9 mouse cellular contexts compared by ENCODE assay signal in genomic region chr15:85716045-85716444, GRCm38 (mm10). TPM values are rescaled to one million over a fixed set of nuclear protein-coding genes. Genes with fewer than 3 reads are reported as not detected.
DNase-seq lines count a peak whose midpoint lies in the region; ATAC-seq and TF ChIP-seq lines count a peak whose summit lies in the region.
"Had no signal": no experiment of that assay in that cellular context is flagged by ENCODE, and none has a peak within 500 bp of the region (broad histone marks: within the 10 kb centered on the region; RNA-seq: fewer than 3 reads in every experiment).

No protein-coding gene starts in this region.

- 3% methylated on average over 7 of the region's 7 CpGs for WGBS in bone marrow, adult 2 months
- 5% methylated on average over 7 of the region's 7 CpGs for WGBS in embryonic facial prominence, embryonic 11.5 days

- H3K4me1 ChIP-seq in ES-E14 (ENCODE audit: control insufficient read depth in 2 of 2, insufficient read depth in 2 of 2, low read length in 2 of 2, poor library complexity in 1 of 2): peaks cover 0 to 1% of the 10 kb centered on the region in 2 experiments; a peak in 1 of 4 replicates
- H3K4me1 ChIP-seq in bone marrow, adult 2 months (ENCODE audit: control insufficient read depth, insufficient read depth, low read length): no peaks in the 10 kb centered on the region
- no peaks in the 10 kb centered on the region for H3K4me1 ChIP-seq in embryonic facial prominence, embryonic 11.5 days (ENCODE audit: control insufficient read depth, insufficient read depth, low read length)
- H3K4me1 ChIP-seq: limb, embryonic 12.5 days had no signal

- H3K4me3 ChIP-seq in ES-E14 (ENCODE audit: insufficient read depth in 1 of 2, low read depth in 1 of 2, low read length in 2 of 2, poor library complexity in 1 of 2, severe bottlenecking in 1 of 2): no peak overlapping the region
- no peak overlapping the region for H3K4me3 ChIP-seq in bone marrow, adult 2 months (replicated peaks; ENCODE audit: control insufficient read depth, low read depth, low read length)
- H3K4me3 ChIP-seq in embryonic facial prominence, embryonic 11.5 days (ENCODE audit: low read depth, low read length): no peak overlapping the region
- H3K4me3 ChIP-seq: limb, embryonic 12.5 days had no signal

- no peak for ATAC-seq in embryonic facial prominence, embryonic 11.5 days (replicated peaks; ENCODE audit: insufficient number of reproducible peaks, low FRiP score, low TSS enrichment, low read depth)

- DNase-seq in ES-E14 (ENCODE audit: low read depth, low spot score): peak; percentile 68
- peak; percentile 79 for DNase-seq in embryonic facial prominence, embryonic 11.5 days (ENCODE audit: low spot score)
- DNase-seq in heart, postnatal 10 days: peak; percentile 86 to 93
- peak; percentile 79 for DNase-seq in layer of hippocampus, adult 9-10 months (ENCODE audit: low spot score)
- DNase-seq in lung, postnatal 25 days (ENCODE audit: low spot score): peak; percentile 80
- DNase-seq in right cerebral cortex, adult 2 months (ENCODE audit: low spot score in 2 of 2): peak; percentile 91 to 93
- DNase-seq in urinary bladder, postnatal 14 days (ENCODE audit: low spot score): peak; percentile 85

- H3K36me3 ChIP-seq in ES-E14 (ENCODE audit: control insufficient read depth, insufficient read depth, low read length, poor library complexity, severe bottlenecking): no peaks in the 10 kb centered on the region
- no peaks in the 10 kb centered on the region for H3K36me3 ChIP-seq in embryonic facial prominence, embryonic 11.5 days (replicated peaks; ENCODE audit: control insufficient read depth, insufficient read depth, low read depth, low read length)
- H3K36me3 ChIP-seq: limb, embryonic 12.5 days had no signal

- intact Hi-C loops in heart, postnatal 10 days (cut with DNase I): loop anchor here (1.0 to 10.0 kb wide), 4 partner anchors 95 to 401 kb away; partner anchors contain the start of gene Cdpf1

- in situ Hi-C loops in ES-E14 (cut with MboI; ENCODE audit: low sequenced_read_pairs in 2 of 2, unreplicated experiment in 2 of 2): no loop called here

- no peak overlapping the region for H3K27ac ChIP-seq in ES-E14 (ENCODE audit: insufficient read depth, low read depth, low read length, poor library complexity, severe bottlenecking)
- no peak overlapping the region for H3K27ac ChIP-seq in bone marrow, adult 2 months (ENCODE audit: control insufficient read depth, insufficient read depth, low read depth, low read length, poor library complexity)
- H3K27ac ChIP-seq in embryonic facial prominence, embryonic 11.5 days (replicated peaks; ENCODE audit: low read depth, low read length): no peak overlapping the region
- H3K27ac ChIP-seq: limb, embryonic 12.5 days had no signal

- peak; percentile 96 for TF ChIP-seq CTCF in bone marrow, adult 2 months (IDR thresholded peaks at IDR 0.05; ENCODE audit: control insufficient read depth, insufficient read depth, low read length)

- no peak overlapping the region for H3K4me2 ChIP-seq in embryonic facial prominence, embryonic 11.5 days (ENCODE audit: low read depth, low read length)
- H3K4me2 ChIP-seq: limb, embryonic 12.5 days had no signal

- no peaks in the 10 kb centered on the region for H3K27me3 ChIP-seq in embryonic facial prominence, embryonic 11.5 days (ENCODE audit: control insufficient read depth, insufficient read depth, low read length)

- H3K9me3 ChIP-seq in ES-E14 (ENCODE audit: control insufficient read depth, insufficient read depth, low read depth, low read length): no peaks in the 10 kb centered on the region
- H3K9me3 ChIP-seq in embryonic facial prominence, embryonic 11.5 days (replicated peaks; ENCODE audit: control insufficient read depth, low read length): no peaks in the 10 kb centered on the region
- H3K9me3 ChIP-seq: limb, embryonic 12.5 days had no signal

- TF ChIP-seq POLR2A in bone marrow, adult 2 months (IDR thresholded peaks at IDR 0.05; ENCODE audit: borderline replicate concordance, control insufficient read depth, low read depth, low read length): no peak

- no peak overlapping the region for H3K9ac ChIP-seq in ES-E14 (ENCODE audit: insufficient read depth, low read depth, low read length, poor library complexity, severe bottlenecking)
- H3K9ac ChIP-seq in embryonic facial prominence, embryonic 11.5 days (replicated peaks; ENCODE audit: low read length): no peak overlapping the region
- H3K9ac ChIP-seq: limb, embryonic 12.5 days had no signal

TF ChIP-seq in ES-E14, 5 proteins besides CTCF, POLR2A, EP300 and RAD21:
- TF ChIP-seq MAFK (IDR thresholded peaks at IDR 0.05; ENCODE audit: insufficient read depth, low read depth, low read length) (no peak), ZNF384 (IDR thresholded peaks at IDR 0.05; ENCODE audit: low read depth, low read length) (no peak), HCFC1 (IDR thresholded peaks at IDR 0.05; ENCODE audit: borderline replicate concordance, insufficient read depth, low read length) (no peak), ZC3H11A (IDR thresholded peaks at IDR 0.05; ENCODE audit: borderline replicate concordance, low read depth, low read length) (no peak), CHD2 (IDR thresholded peaks at IDR 0.05; ENCODE audit: low read depth, low read length) (no peak)
TF ChIP-seq in ES-E14: peak in this region for 0.

RNA-seq across cellular contexts. Expression of gene Ppara, which starts 18.7 kb away (rescaled TPM):
- total RNA-seq in ES-E14 (2012; rRNA removed): 0.09 and 0.21 TPM in 2 replicates
- polyA plus RNA-seq in bone marrow, adult 2 months (2011; ENCODE audit: insufficient read depth, insufficient read length, low replicate concordance, missing spikeins): 1.1 TPM in 1 of 2 replicates, not detected in the other
- polyA plus RNA-seq in embryonic facial prominence, embryonic 11.5 days (2014; fragmentation: Nextera tagmentation; extraction: Ambion mirVana): 0.28 and 1.4 TPM in 2 replicates
- 10 to 100 TPM; 39.2 to 52.4 TPM for total RNA-seq in heart, postnatal 10 days (2021)

Comparison
In these comparisons a context has a peak if more than half of its experiments do, and no peak if none do; other contexts are left out.
1. RNA of gene Ppara, which starts 18.7 kb away (total RNA-seq): 39.2 to 52.4 TPM in heart, postnatal 10 days; 0.09 to 0.21 TPM in ES-E14; every median in the first group is over 10 times any median in the second.
2. Peak in every context shown above with its lines, with median percentiles within 50 percentile points of each other: DNase-seq.